Mouse (Mus musculus): ENCODE measurements around the gene Tmem178b. TPM values are rescaled to one million over a fixed set of nuclear protein-coding genes. Genes with fewer than 3 reads are reported as not detected.
A peak's percentile ranks its signal among the peaks of the same experiment; 100 is the strongest.

Tmem178b gene
- polyA plus RNA-seq, 1 experiment from 2014 or later: 0.13 TPM

DNA sequence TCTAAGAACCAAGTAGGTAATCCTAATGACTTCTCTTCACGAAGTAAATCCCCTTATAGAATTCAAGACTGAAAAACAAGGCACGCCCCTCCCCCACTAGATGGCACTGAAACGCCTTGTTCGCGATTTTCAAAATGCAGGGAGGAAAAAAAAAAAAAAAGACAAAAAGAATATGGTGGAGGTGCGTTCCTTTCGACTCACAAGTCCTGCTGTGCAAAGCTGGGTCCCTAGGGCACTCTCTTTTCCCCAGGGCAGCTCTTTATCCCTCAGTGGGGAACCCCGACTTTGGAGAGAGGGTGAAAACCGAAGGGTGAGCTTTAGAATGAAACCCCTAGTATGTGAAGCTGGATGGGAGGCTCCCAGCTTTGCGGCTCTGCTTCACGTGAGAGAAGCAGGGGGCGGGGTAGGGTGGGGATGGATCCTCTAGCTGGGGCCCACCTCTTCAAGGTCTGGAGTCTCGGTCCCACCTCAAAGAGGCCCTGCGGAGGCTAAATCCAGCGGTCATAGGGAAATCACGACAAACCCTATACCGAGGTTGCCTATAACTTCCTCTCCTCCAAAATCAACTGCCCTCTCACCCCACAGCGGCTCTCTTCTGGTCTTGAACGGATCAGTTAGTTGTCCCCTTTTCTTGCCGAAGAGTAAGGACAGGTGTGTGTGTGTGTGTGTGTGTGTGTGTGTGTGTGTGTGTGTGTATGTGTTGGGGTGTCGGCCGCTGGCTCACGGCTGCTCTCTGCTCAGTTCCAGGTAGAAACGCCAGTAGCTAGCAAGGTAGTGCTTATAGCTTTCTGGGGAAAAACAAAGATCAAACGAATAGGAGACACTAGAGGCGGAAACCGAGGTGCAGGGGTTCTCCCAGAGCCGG is 2.6 kb upstream of the Tmem178b start:
- peak; percentile 7; the same call in 1 of the 2 replicates for ATAC-seq (ENCODE audit: insufficient read depth)
- H3K9ac ChIP-seq: no peak overlapping the region
- peaks cover 8% of the 10 kb centered on the region for H3K4me1 ChIP-seq (ENCODE audit: insufficient read depth)
- TF ChIP-seq CTCF (IDR thresholded peaks at IDR 0.05; ENCODE audit: low read depth): peak; percentile 50
- H3K27me3 ChIP-seq (ENCODE audit: insufficient read depth, low read length): peaks cover 57% of the 10 kb centered on the region
- no peaks in the 10 kb centered on the region for H3K9me3 ChIP-seq (ENCODE audit: low read depth, low read length)
- no peaks in the 10 kb centered on the region for H3K36me3 ChIP-seq (ENCODE audit: insufficient read depth)
- H3K4me3 ChIP-seq (ENCODE audit: low read depth, low read length): peak overlapping the region; percentile 45
- peak overlapping the region; percentile 96 for H3K4me2 ChIP-seq
- WGBS: 2% methylated on average over 28 of the region's 28 CpGs
- H3K27ac ChIP-seq (ENCODE audit: low read depth): no peak overlapping the region
- peak; percentile 83 for DNase-seq

DNA sequence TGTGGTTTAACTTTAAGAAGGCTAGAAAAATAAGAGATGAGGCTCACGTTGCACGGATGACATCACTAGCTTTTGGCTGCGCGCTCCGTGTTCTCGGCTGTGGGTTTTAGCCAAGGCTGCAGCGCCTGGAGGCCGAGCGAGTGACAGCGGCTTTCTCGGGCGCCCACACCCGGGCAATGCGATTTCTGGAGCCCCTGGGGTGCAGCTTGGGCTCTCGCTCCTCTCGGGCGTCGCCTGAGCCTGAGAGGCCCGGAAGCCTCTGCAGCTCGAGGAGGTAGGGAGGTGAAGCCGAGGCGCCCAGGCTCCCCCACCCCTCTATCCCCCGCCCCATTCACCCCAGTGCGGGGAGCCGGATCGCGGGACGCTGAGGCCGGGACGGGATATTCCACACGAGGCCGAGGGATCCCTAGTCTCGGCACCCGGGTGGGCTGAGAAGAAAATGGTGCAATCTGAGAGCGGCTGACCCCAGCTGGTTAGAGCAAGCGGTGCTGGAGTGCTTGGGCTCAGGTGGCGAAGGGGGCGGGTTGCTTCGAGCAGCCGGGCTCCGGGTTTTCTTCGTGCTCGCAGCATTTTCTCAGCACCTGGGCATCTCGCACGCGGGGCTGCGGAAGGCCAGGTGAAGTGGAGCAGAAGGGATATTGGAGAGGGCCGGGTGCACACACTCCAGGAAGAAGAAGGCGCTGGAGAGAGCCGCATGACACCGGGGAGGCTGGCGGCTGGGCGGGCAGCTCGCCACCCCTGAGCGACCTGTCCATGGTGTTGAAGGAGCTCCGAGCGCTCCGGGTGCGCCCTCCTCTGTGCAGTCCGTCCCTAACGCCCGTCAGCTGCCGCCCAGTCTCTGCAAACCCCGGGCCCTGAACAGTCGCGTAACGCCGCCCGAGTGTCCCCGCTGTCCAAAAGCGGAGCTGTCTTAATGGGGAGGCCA is 1.4 kb upstream of the Tmem178b start:
- peak overlapping the region; percentile 44 for H3K9ac ChIP-seq
- under 1% methylated on average over 69 of the region's 71 CpGs for WGBS
- no peaks in the 10 kb centered on the region for H3K9me3 ChIP-seq (ENCODE audit: low read depth, low read length)
- DNase-seq (peak; percentile 76), ATAC-seq (ENCODE audit: insufficient read depth) (peak; percentile 84)
- H3K4me3 ChIP-seq (ENCODE audit: low read depth, low read length): peak overlapping the region; percentile 45
- peaks cover 8% of the 10 kb centered on the region for H3K4me1 ChIP-seq (ENCODE audit: insufficient read depth)
- peak overlapping the region; percentile 96 for H3K4me2 ChIP-seq
- H3K27me3 ChIP-seq (ENCODE audit: insufficient read depth, low read length): peaks cover 57% of the 10 kb centered on the region
- H3K36me3 ChIP-seq (ENCODE audit: insufficient read depth): no peaks in the 10 kb centered on the region
- TF ChIP-seq CTCF (IDR thresholded peaks at IDR 0.05; ENCODE audit: low read depth): peak; percentile 3; the same call in 1 of the 2 replicates
- no peak overlapping the region for H3K27ac ChIP-seq (ENCODE audit: low read depth)

DNA sequence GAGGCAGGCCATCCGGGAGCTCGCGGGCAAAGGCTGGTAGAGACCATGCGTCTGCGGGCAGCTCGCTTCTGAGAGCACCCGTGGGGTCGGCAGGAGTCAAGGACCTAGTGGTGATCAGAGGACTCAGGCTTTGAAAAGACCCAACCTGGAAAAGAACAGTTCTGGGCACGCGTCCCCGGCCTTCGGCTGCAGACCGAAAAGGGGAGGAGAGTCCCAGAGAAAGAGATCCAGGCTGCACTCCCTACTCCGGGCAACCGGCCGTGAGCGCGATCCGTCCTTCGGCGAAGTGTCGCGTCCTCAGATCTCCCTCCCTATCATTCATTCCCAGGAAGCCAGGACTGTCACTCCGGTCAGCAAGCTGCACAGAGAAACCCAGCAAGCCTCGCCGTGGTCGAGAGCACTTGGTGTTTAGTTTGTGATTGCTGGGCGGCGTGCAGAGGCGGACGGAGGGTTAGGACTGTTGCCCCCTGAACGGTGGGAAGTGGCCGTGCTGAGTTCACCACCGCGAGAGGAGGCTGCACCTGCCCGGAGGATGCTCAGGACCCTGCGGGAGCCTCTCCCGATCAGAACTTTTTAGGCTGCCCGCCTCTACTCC is 668 bp upstream of the Tmem178b start:
- WGBS: under 1% methylated on average over 39 of the region's 39 CpGs
- H3K9me3 ChIP-seq (ENCODE audit: low read depth, low read length): no peaks in the 10 kb centered on the region
- no peak overlapping the region for H3K27ac ChIP-seq (ENCODE audit: low read depth)
- peaks cover 8% of the 10 kb centered on the region for H3K4me1 ChIP-seq (ENCODE audit: insufficient read depth)
- peak; percentile 31 for DNase-seq
- no peaks in the 10 kb centered on the region for H3K36me3 ChIP-seq (ENCODE audit: insufficient read depth)
- no peak for TF ChIP-seq CTCF (IDR thresholded peaks at IDR 0.05; ENCODE audit: low read depth)
- H3K9ac ChIP-seq: peak overlapping the region; percentile 16
- H3K27me3 ChIP-seq (ENCODE audit: insufficient read depth, low read length): peaks cover 57% of the 10 kb centered on the region
- H3K4me3 ChIP-seq (ENCODE audit: low read depth, low read length): peak overlapping the region; percentile 45
- ATAC-seq (ENCODE audit: insufficient read depth): peak; percentile 36
- H3K4me2 ChIP-seq: peak overlapping the region; percentile 96

DNA sequence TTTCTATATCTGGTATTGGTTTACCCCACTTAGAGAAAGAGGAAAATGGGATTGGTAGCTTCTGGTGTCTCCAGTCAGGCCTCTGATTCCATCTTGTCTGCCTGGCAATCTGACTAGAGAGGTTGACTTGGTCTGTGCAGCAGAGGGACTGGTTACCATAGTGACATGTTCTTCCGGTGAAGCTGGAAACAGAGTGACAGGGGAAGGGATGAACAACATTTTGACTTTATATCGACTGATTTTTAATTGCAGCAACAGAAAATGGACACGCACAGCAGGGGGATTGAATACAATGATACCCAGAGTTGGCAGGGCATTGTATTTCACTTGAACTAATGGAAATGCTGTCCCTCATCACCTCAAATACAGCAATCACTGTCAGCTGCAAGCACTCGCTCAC is 2.1 kb downstream of the Tmem178b start:
- no peak for ATAC-seq (ENCODE audit: insufficient read depth)
- Histone ChIP-seq H3K9ac (no peak overlapping the region), H3K27me3 (ENCODE audit: insufficient read depth, low read length) (peaks cover 45% of the 10 kb centered on the region), H3K4me1 (ENCODE audit: insufficient read depth) (peaks cover 8% of the 10 kb centered on the region), H3K9me3 (ENCODE audit: low read depth, low read length) (no peaks in the 10 kb centered on the region), H3K36me3 (ENCODE audit: insufficient read depth) (no peaks in the 10 kb centered on the region), H3K27ac (ENCODE audit: low read depth) (no peak overlapping the region), H3K4me3 (ENCODE audit: low read depth, low read length) (no peak overlapping the region), H3K4me2 (no peak overlapping the region)
- TF ChIP-seq CTCF (IDR thresholded peaks at IDR 0.05; ENCODE audit: low read depth): no peak
- DNase-seq: no peak
- 55% methylated on average over 4 of the region's 4 CpGs for WGBS

DNA sequence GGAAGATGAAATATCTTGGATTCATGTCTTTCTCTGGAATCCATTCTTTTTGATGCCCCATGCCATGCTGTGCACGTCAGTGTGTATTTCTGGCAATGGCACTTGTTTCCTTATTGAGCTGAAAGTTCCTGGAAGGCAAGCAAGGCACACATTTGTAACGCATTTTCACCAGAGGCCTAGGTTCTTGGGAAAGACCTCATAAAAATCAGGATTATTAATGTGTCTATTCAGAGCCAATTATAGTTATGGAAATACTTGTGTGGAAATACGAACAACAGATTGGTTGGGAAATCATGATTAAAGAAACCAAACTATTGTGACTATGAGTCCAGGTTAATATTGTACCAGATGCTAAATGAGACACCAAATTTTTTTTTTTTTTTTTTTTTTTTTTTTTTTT is 3.4 kb downstream of the Tmem178b start:
- Histone ChIP-seq H3K27me3 (ENCODE audit: insufficient read depth, low read length) (peaks cover 32% of the 10 kb centered on the region), H3K4me3 (ENCODE audit: low read depth, low read length) (no peak overlapping the region), H3K9me3 (ENCODE audit: low read depth, low read length) (no peaks in the 10 kb centered on the region), H3K4me1 (ENCODE audit: insufficient read depth) (peaks cover 4% of the 10 kb centered on the region), H3K36me3 (ENCODE audit: insufficient read depth) (no peaks in the 10 kb centered on the region), H3K9ac (no peak overlapping the region), H3K4me2 (no peak overlapping the region), H3K27ac (ENCODE audit: low read depth) (no peak overlapping the region)
- DNase-seq (no peak), ATAC-seq (ENCODE audit: insufficient read depth) (no peak)
- no peak for TF ChIP-seq CTCF (IDR thresholded peaks at IDR 0.05; ENCODE audit: low read depth)
- 69% methylated on average over 3 of the region's 3 CpGs for WGBS

DNA sequence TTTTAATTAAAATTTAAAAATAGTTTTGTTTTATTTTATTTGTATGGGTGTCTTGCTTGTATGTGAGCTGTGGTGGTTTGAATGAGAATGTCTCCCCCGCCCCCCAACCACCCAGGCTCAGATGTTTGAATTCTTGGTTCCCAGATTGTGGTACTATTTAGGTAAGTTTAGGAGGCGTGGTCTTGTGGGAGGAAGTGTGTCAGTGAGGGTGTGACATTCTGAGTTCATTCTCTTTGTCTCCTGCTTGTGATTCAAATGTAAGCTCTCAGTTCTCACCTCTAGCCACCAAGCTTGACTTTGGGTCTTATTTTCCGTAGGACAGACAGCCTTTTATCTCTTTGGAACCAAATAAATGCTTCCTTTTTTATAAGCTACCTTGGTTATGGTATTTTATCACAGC is 17.7 kb downstream of the Tmem178b start:
- WGBS: 50% methylated on average over 3 of the region's 3 CpGs
- no peak overlapping the region for H3K4me2 ChIP-seq
- H3K4me1 ChIP-seq (ENCODE audit: insufficient read depth): no peaks in the 10 kb centered on the region
- H3K4me3 ChIP-seq (ENCODE audit: low read depth, low read length): no peak overlapping the region
- H3K9ac ChIP-seq: no peak overlapping the region
- ATAC-seq (ENCODE audit: insufficient read depth) (no peak), DNase-seq (no peak)
- no peaks in the 10 kb centered on the region for H3K27me3 ChIP-seq (ENCODE audit: insufficient read depth, low read length)
- H3K9me3 ChIP-seq (ENCODE audit: low read depth, low read length): no peaks in the 10 kb centered on the region
- no peak for TF ChIP-seq CTCF (IDR thresholded peaks at IDR 0.05; ENCODE audit: low read depth)
- H3K27ac ChIP-seq (ENCODE audit: low read depth): no peak overlapping the region
- no peaks in the 10 kb centered on the region for H3K36me3 ChIP-seq (ENCODE audit: insufficient read depth)

Data from lung, embryonic 14.5 days (tissue).